Mouse (Mus musculus): Measurements from ENCODE around the gene Scgb1a1. TPM values are rescaled to one million over a fixed set of nuclear protein-coding genes. Genes with fewer than 3 reads are reported as not detected.
A peak's percentile ranks its signal among the peaks of the same experiment; 100 is the strongest.
"Not testable (repeated sequence)": the region's sequence is repeated elsewhere in the genome, so short reads cannot be mapped to it uniquely, and the experiment has no call there.

Scgb1a1 gene
- polyA plus RNA-seq, 1 experiment, result 174 TPM

- no peak overlapping the region for H3K27ac ChIP-seq (ENCODE audit: control insufficient read depth, insufficient read depth, low read length)
- peaks cover 18% of the 10 kb centered on the region for H3K4me1 ChIP-seq (replicated peaks; ENCODE audit: control insufficient read depth, insufficient read depth, low read length)
- no peak overlapping the region for H3K4me3 ChIP-seq (ENCODE audit: control insufficient read depth, insufficient read depth, low read length)
- TF ChIP-seq POLR2A (IDR thresholded peaks at IDR 0.05; ENCODE audit: control insufficient read depth, extremely low read depth, insufficient read depth, low read length, poor library complexity) (no peak), CTCF (IDR thresholded peaks at IDR 0.05; ENCODE audit: borderline replicate concordance, control insufficient read depth, extremely low read depth, insufficient read depth, low read length, poor library complexity) (no peak)
- H3K36me3 ChIP-seq (ENCODE audit: control insufficient read depth, insufficient read depth, low read length), result no peaks in the 10 kb centered on the region
- H3K27me3 ChIP-seq (ENCODE audit: control insufficient read depth, insufficient read depth, low read length), result no peaks in the 10 kb centered on the region
- no peak for DNase-seq
- 38% methylated on average over 4 of the region's 4 CpGs for WGBS
These were observed 31.9 kb downstream of the Scgb1a1 start for GRCm38 (mm10) chr19:9055703-9056355.

GRCm38 (mm10) chr19:9055153-9055552, 32.6 kb downstream of the Scgb1a1 start:
- Histone ChIP-seq H3K27ac (ENCODE audit: control insufficient read depth, insufficient read depth, low read length) (no peak overlapping the region), H3K4me3 (ENCODE audit: control insufficient read depth, insufficient read depth, low read length) (no peak overlapping the region), H3K36me3 (ENCODE audit: control insufficient read depth, insufficient read depth, low read length) (no peaks in the 10 kb centered on the region), H3K27me3 (ENCODE audit: control insufficient read depth, insufficient read depth, low read length) (no peaks in the 10 kb centered on the region), H3K4me1 (replicated peaks; ENCODE audit: control insufficient read depth, insufficient read depth, low read length) (peaks cover 21% of the 10 kb centered on the region)
- TF ChIP-seq POLR2A (IDR thresholded peaks at IDR 0.05; ENCODE audit: control insufficient read depth, extremely low read depth, insufficient read depth, low read length, poor library complexity) (no peak), CTCF (IDR thresholded peaks at IDR 0.05; ENCODE audit: borderline replicate concordance, control insufficient read depth, extremely low read depth, insufficient read depth, low read length, poor library complexity) (no peak)
- DNase-seq, result peak; percentile 60
- WGBS, result 13% methylated on average over 2 of the region's 2 CpGs

GRCm38 (mm10) chr19:9052803-9053431, 34.8 kb downstream of the Scgb1a1 start:
- Histone ChIP-seq H3K4me3 (ENCODE audit: control insufficient read depth, insufficient read depth, low read length) (no peak overlapping the region), H3K27me3 (ENCODE audit: control insufficient read depth, insufficient read depth, low read length) (no peaks in the 10 kb centered on the region), H3K36me3 (ENCODE audit: control insufficient read depth, insufficient read depth, low read length) (no peaks in the 10 kb centered on the region), H3K4me1 (replicated peaks; ENCODE audit: control insufficient read depth, insufficient read depth, low read length) (peaks cover 16% of the 10 kb centered on the region), H3K27ac (ENCODE audit: control insufficient read depth, insufficient read depth, low read length) (no peak overlapping the region)
- TF ChIP-seq CTCF (IDR thresholded peaks at IDR 0.05; ENCODE audit: borderline replicate concordance, control insufficient read depth, extremely low read depth, insufficient read depth, low read length, poor library complexity) (no peak), POLR2A (IDR thresholded peaks at IDR 0.05; ENCODE audit: control insufficient read depth, extremely low read depth, insufficient read depth, low read length, poor library complexity) (no peak)
- DNase-seq, result peak; percentile 14
- WGBS, result 18% methylated on average over 6 of the region's 6 CpGs

GRCm38 (mm10) chr19:9051985-9052384, 35.8 kb downstream of the Scgb1a1 start:
- H3K36me3 ChIP-seq (ENCODE audit: control insufficient read depth, insufficient read depth, low read length), result not testable (repeated sequence)

GRCm38 (mm10) chr19:9050294-9051229, 37.2 kb downstream of the Scgb1a1 start:
- DNase-seq, result no peak
- Histone ChIP-seq H3K27ac (ENCODE audit: control insufficient read depth, insufficient read depth, low read length) (no peak overlapping the region), H3K4me3 (ENCODE audit: control insufficient read depth, insufficient read depth, low read length) (no peak overlapping the region), H3K36me3 (ENCODE audit: control insufficient read depth, insufficient read depth, low read length) (no peaks in the 10 kb centered on the region), H3K27me3 (ENCODE audit: control insufficient read depth, insufficient read depth, low read length) (no peaks in the 10 kb centered on the region), H3K4me1 (replicated peaks; ENCODE audit: control insufficient read depth, insufficient read depth, low read length) (peaks cover 14% of the 10 kb centered on the region)
- no peak for TF ChIP-seq POLR2A (IDR thresholded peaks at IDR 0.05; ENCODE audit: control insufficient read depth, extremely low read depth, insufficient read depth, low read length, poor library complexity)
- TF ChIP-seq CTCF (IDR thresholded peaks at IDR 0.05; ENCODE audit: borderline replicate concordance, control insufficient read depth, extremely low read depth, insufficient read depth, low read length, poor library complexity), result no peak
- 75% methylated on average over 9 of the region's 9 CpGs for WGBS

More at GRCm38 (mm10) chr19:9051985-9052384, 35.8 kb downstream of the Scgb1a1 start:
- H3K27ac ChIP-seq (ENCODE audit: control insufficient read depth, insufficient read depth, low read length); DNase-seq; H3K27me3 ChIP-seq (ENCODE audit: control insufficient read depth, insufficient read depth, low read length); H3K4me3 ChIP-seq (ENCODE audit: control insufficient read depth, insufficient read depth, low read length): not testable (repeated sequence)
- peaks cover 16% of the 10 kb centered on the region for H3K4me1 ChIP-seq (replicated peaks; ENCODE audit: control insufficient read depth, insufficient read depth, low read length)
- 98% methylated on average over 4 of the region's 4 CpGs for WGBS

GRCm38 (mm10) chr19:9048981-9049687, 38.6 kb downstream of the Scgb1a1 start:
- no peak overlapping the region for H3K4me3 ChIP-seq (ENCODE audit: control insufficient read depth, insufficient read depth, low read length)
- H3K27ac ChIP-seq (ENCODE audit: control insufficient read depth, insufficient read depth, low read length), result no peak overlapping the region
- H3K27me3 ChIP-seq (ENCODE audit: control insufficient read depth, insufficient read depth, low read length), result no peaks in the 10 kb centered on the region
- DNase-seq, result no peak
- TF ChIP-seq POLR2A (IDR thresholded peaks at IDR 0.05; ENCODE audit: control insufficient read depth, extremely low read depth, insufficient read depth, low read length, poor library complexity), result no peak
- no peak for TF ChIP-seq CTCF (IDR thresholded peaks at IDR 0.05; ENCODE audit: borderline replicate concordance, control insufficient read depth, extremely low read depth, insufficient read depth, low read length, poor library complexity)
- 98% methylated on average over 4 of the region's 4 CpGs for WGBS
- H3K4me1 ChIP-seq (replicated peaks; ENCODE audit: control insufficient read depth, insufficient read depth, low read length), result peaks cover 24% of the 10 kb centered on the region
- H3K36me3 ChIP-seq (ENCODE audit: control insufficient read depth, insufficient read depth, low read length), result no peaks in the 10 kb centered on the region
